Mouse (Mus musculus) lung, adult 2 months (tissue): ENCODE data around the gene Tas2r122. TPM values are rescaled to one million over a fixed set of nuclear protein-coding genes. Genes with fewer than 3 reads are reported as not detected.
"Not testable (repeated sequence)": the region's sequence is repeated elsewhere in the genome, so short reads cannot be mapped to it uniquely, and the experiment has no call there.

Source experiments
- DNase-seq: peaks from one replicate; pipeline ENCODE4 v3.0.0; 2022
- H3K4me1 ChIP-seq: fragments of 200-500 bp; 2 replicates; pipeline ENCODE4 v1.6.1; 2011; ENCODE audit warnings: low read length; ENCODE audit not compliant: control insufficient read depth, insufficient read depth
- H3K4me3 ChIP-seq: fragments of 200-500 bp; replicated peaks from 2 replicates; pipeline ENCODE3; 2011; ENCODE audit warnings: low read depth, mild to moderate bottlenecking, control low read depth, low read length; ENCODE audit errors: extremely low read depth
- CTCF ChIP-seq: fragments of 200-500 bp; IDR thresholded peaks from 2 replicates; pipeline ENCODE4 v1.5.1; 2011; ENCODE audit warnings: mild to moderate bottlenecking, low read length, control low read depth; ENCODE audit not compliant: insufficient read depth
- POLR2A ChIP-seq: fragments of 200-500 bp; IDR thresholded peaks from 2 replicates; pipeline ENCODE4 v1.6.1; 2011; ENCODE audit warnings: low read depth, mild to moderate bottlenecking, control low read depth, low read length, borderline replicate concordance; ENCODE audit errors: extremely low read depth
- WGBS: fragments of 180-500 bp; shearing (Covaris S2); methylation state at CpG from one replicate; pipeline ENCODE4 v1.1.7; 2018; 5-methylcytosine and 5-hydroxymethylcytosine counted together
- polyA plus RNA-seq: library from polyadenylated mRNA; depleted of rRNA; stranded (reverse); fragments of >200 nt; gene quantifications from 2 replicates; pipeline ENCODE4 v1.2.3, GENCODE M21; 2012; rRNA removed

The Tas2r122 gene
- not detected in 2 replicates for polyA plus RNA-seq

- no peak within 1 kb of the TSS for H3K4me3 ChIP-seq
- no peak for TF ChIP-seq CTCF
- WGBS = 75% methylated on average over 3 of the region's 3 CpGs
- no peaks in the 10 kb centered on the region for H3K4me1 ChIP-seq
- DNase-seq = no peak
These were observed at the start of gene Tas2r122 for GRCm38 (mm10) chr6:132711828-132712227. Gene Tas2r122 (minus strand): TSS chr6:132711928.

DNA sequence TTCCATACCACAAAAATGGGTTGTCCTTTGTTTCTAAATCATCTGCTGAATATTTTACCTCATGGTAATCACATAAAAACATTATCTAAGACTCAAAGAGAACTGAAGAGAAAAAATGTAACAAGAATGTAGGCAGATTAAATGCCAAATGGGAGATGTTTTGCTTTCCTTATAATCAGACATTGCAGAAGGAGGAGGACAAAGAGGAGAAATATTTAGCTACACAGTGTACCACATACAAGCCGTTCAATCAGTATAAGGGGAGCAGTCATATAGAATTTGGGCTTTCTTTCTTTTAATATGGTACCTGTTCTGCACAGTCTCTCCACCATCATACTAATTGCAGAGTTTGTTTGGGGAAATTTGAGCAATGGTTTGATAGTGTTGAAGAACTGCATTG is 42.7 kb upstream of the Tas2r122 start, which contains the start of gene Tas2r124:
TSS of gene Tas2r124 (plus strand) at position 301 of the 400 bp plus-strand sequence.
- Histone ChIP-seq H3K4me1 (no peaks in the 10 kb centered on the region), H3K4me3 (no peak within 1 kb of the TSS)
- no peak for DNase-seq
- TF ChIP-seq POLR2A (no peak), CTCF (no peak)
- WGBS = 73% methylated on average over 1 of the region's 1 CpGs

DNA sequence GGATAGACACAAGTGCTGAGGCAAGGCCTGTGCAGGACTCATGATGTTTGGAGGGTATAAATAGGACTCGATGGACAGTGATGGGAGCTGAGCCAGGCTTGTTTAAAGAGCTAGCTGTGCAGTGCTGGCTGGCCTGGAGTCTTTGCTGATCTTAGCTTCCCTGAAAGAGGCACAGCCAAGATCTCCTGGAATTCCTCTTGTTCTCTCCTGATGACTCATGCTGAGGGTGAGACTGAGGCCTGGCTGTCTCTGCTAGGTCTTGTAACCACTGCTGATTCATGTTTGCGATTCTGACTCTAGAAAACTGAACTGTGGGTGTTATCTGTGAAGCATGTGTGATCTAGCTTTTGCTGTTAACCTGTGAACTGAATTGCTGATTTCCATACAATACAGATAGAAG is 38.5 kb upstream of the Tas2r122 start:
- DNase-seq = no peak
- no peaks in the 10 kb centered on the region for H3K4me1 ChIP-seq
- no peak overlapping the region for H3K4me3 ChIP-seq
- no peak for TF ChIP-seq CTCF
- WGBS = 73% methylated on average over 2 of the region's 2 CpGs

- TF ChIP-seq POLR2A (no peak), CTCF (no peak)
These were observed 26.2 kb upstream of the Tas2r122 start, which contains the start of gene Tas2r115 for GRCm38 (mm10) chr6:132737935-132738334. Gene Tas2r115 (minus strand): TSS chr6:132738035.

GRCm38 (mm10) chr6:132700907-132701306 is 10.8 kb downstream of the Tas2r122 start, which contains the start of gene Tas2r121:
Gene Tas2r121 (minus strand): TSS chr6:132701007.
- H3K4me1 ChIP-seq = no peaks in the 10 kb centered on the region
- DNase-seq = no peak
- TF ChIP-seq POLR2A (no peak), CTCF (no peak)
- H3K4me3 ChIP-seq = no peak within 1 kb of the TSS
- WGBS = 59% methylated on average over 1 of the region's 1 CpGs

More at GRCm38 (mm10) chr6:132737935-132738334, 26.2 kb upstream of the Tas2r122 start, which contains the start of gene Tas2r115:
- DNase-seq = no peak
- WGBS = 60% methylated on average over 2 of the region's 2 CpGs
- H3K4me1 ChIP-seq = no peaks in the 10 kb centered on the region
- H3K4me3 ChIP-seq = no peak within 1 kb of the TSS

DNA sequence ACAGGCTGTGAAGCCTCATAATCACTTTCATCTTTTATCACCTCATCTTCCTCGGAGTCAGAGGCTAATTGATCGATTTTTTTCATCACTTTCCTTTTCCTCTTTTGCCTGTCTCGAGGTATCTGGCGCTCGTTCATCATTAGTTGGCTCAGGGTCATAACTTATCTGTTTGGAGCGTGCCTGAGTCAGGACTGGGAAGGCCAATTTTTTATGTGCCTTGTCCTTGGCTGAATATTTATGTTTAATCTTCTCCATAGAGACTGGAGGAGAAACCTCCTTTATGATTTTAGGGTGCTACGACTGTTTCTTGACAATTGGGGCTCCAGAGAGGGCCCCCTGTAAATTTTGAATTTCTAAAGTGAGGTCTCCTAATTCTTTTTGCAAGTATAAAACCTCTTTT is 20.1 kb downstream of the Tas2r122 start:
- not testable (repeated sequence) for DNase-seq, H3K4me1 ChIP-seq, H3K4me3 ChIP-seq
- WGBS = 65% methylated on average over 7 of the region's 7 CpGs

Other genes starting within 250 kb of the Tas2r122 start
- not detected in 2 replicates for gene Prh1, start 142.1 kb downstream of the Tas2r122 start, polyA plus RNA-seq
- not detected in 2 replicates for gene Prp2, start 116.0 kb downstream of the Tas2r122 start, polyA plus RNA-seq
- not detected in 2 replicates for gene A630073D07Rik, start 60.4 kb downstream of the Tas2r122 start, polyA plus RNA-seq
- not detected in 2 replicates for gene Tas2r120, start 55.0 kb downstream of the Tas2r122 start, polyA plus RNA-seq
- gene Tas2r121, start 10.9 kb downstream of the Tas2r122 start, polyA plus RNA-seq = not detected in 2 replicates
- gene Tas2r115, start 26.1 kb upstream of the Tas2r122 start, polyA plus RNA-seq = not detected in 2 replicates
- not detected in 2 replicates for gene Tas2r124, start 42.8 kb upstream of the Tas2r122 start, polyA plus RNA-seq
- gene Tas2r102, start 50.2 kb upstream of the Tas2r122 start, polyA plus RNA-seq = not detected in 2 replicates
- not detected in 2 replicates for gene Tas2r136, start 66.2 kb upstream of the Tas2r122 start, polyA plus RNA-seq
- not detected in 2 replicates for gene Tas2r117, start 90.9 kb upstream of the Tas2r122 start, polyA plus RNA-seq
- not detected in 2 replicates for gene Tas2r123, start 135.2 kb upstream of the Tas2r122 start, polyA plus RNA-seq
- not detected in 2 replicates for gene Tas2r116, start 143.5 kb upstream of the Tas2r122 start, polyA plus RNA-seq
- gene Tas2r110, start 156.1 kb upstream of the Tas2r122 start, polyA plus RNA-seq = not detected in 2 replicates
- gene Tas2r113, start 181.1 kb upstream of the Tas2r122 start, polyA plus RNA-seq = not detected in 2 replicates
- gene Tas2r125, start 197.7 kb upstream of the Tas2r122 start, polyA plus RNA-seq = not detected in 2 replicates
- gene Tas2r129, start 239.2 kb upstream of the Tas2r122 start, polyA plus RNA-seq = not detected in 2 replicates
- not detected in 2 replicates for gene Tas2r131, start 246.0 kb upstream of the Tas2r122 start, polyA plus RNA-seq